Mouse (Mus musculus): ENCODE measurements around the gene Il10.

Il10 gene

GRCm38 (mm10) chr1:131048946-131049345 lies 29.3 kb downstream of the Il10 start:
- in situ Hi-C loops (cut with MboI) = no loop called here

DNA sequence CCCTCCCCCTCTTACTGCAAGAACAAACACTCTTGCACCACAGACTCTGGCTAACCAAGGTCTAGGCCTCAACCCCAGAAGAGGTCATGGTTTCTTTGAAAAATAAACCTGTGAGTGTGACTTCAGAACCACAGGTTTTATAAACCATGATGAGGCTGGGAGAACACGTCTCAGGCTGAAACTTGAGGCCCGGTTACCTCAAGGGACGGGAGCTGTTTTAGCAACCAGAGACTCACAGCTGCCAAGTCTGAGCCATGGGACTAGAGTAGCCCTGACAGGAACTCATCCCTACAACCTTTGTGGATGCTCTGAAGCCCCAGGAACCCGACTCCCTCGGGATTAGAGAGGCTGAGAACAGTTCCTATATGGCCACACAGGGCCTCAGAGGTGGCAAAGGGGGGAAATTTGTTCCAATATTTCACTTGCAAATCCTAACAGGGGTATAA lies 29.7 kb downstream of the Il10 start:
- in situ Hi-C loops (cut with MboI) = no loop called here

GRCm38 (mm10) chr1:131050011-131050410 lies 30.4 kb downstream of the Il10 start:
- in situ Hi-C loops (cut with MboI) = no loop called here

DNA sequence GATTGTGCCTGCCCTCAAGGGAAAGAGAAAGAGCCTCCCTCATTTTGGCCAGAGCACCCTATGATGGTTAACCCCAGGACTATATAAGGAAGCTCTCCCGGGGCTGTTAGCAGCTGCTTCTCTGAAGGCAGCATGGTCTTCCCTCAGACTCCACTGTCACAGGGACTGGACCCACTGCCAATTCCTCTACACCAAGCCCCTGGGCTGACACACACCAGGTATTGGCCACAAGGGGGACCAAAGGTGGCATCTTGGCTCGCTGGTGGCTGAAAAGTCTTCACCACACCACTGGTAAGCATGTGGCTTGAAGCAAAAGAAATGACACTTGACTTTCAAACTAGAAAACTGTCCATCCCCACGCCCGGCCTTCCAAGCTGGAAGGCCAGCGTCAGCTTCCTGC lies 31.0 kb downstream of the Il10 start:
- in situ Hi-C loops (cut with MboI) = no loop called here

GRCm38 (mm10) chr1:131051073-131051472 lies 31.4 kb downstream of the Il10 start:
- in situ Hi-C loops (cut with MboI) = no loop called here

DNA sequence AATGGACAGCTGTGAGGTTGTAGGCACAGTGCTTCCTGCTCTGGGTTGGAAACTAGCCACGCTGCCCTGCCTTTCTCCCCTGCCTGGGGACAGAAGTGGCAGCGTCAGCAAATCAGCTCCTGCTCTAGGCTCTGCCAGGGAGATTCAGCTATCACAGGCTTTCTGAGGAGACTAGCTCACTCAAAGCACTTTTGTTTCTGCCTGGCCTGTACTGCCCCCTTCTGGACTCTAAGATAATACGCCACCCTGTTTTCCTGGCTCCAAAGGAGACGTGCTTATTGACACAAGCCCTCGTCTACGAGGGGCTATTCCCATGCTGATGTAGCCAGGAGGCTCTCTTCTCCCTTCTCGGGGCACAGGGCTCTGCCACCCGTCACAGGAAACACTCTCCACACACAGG lies 33.6 kb downstream of the Il10 start:
- in situ Hi-C loops (cut with MboI) = no loop called here

DNA sequence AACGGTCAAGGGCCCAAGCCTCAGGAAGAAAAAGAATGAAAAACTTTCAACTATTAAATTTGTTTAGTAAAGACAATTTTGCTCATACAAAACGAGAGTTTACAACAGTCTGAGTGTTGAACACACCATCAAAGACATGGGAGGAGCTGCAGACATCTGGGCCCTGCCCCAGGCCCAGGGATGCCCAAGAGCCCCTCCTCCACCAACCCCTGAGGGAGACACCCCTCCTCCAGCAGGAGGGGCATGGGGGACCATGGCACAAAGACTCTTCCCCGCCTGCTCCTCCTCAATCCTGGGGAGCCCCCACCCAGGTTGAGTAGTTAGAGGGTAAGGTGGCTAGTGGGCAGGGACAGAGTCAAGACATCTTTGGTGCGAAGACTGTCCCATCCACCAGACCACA lies 34.0 kb downstream of the Il10 start:
- in situ Hi-C loops (cut with MboI) = no loop called here

DNA sequence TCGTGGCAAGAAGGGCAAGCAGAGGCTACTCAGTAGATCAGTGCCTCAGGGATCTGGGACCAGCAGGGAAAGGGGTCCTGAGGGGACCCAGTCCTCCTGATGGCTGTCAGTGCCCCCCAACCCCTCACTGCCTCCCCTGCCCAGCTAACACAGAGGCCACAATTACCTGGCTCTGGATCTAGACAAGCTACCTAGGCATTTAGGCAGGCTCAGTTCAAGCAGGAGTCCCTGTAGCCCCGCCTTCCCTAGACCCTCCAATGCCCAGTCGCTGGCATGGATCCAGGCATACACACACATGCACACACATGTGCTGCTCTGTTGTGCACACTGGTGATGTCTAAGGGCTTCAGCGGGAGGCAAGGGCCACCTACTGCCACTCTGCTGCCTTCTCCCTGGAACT lies 34.6 kb downstream of the Il10 start:
- in situ Hi-C loops (cut with MboI) = no loop called here

- in situ Hi-C loops (cut with MboI) = no loop called here
Measured at GRCm38 (mm10) chr1:131058431-131058830, 38.8 kb downstream of the Il10 start.

- in situ Hi-C loops (cut with MboI) = no loop called here
Measured at GRCm38 (mm10) chr1:131059411-131059810, 39.8 kb downstream of the Il10 start.

GRCm38 (mm10) chr1:131059841-131060240 lies 40.2 kb downstream of the Il10 start:
- in situ Hi-C loops (cut with MboI) = no loop called here

DNA sequence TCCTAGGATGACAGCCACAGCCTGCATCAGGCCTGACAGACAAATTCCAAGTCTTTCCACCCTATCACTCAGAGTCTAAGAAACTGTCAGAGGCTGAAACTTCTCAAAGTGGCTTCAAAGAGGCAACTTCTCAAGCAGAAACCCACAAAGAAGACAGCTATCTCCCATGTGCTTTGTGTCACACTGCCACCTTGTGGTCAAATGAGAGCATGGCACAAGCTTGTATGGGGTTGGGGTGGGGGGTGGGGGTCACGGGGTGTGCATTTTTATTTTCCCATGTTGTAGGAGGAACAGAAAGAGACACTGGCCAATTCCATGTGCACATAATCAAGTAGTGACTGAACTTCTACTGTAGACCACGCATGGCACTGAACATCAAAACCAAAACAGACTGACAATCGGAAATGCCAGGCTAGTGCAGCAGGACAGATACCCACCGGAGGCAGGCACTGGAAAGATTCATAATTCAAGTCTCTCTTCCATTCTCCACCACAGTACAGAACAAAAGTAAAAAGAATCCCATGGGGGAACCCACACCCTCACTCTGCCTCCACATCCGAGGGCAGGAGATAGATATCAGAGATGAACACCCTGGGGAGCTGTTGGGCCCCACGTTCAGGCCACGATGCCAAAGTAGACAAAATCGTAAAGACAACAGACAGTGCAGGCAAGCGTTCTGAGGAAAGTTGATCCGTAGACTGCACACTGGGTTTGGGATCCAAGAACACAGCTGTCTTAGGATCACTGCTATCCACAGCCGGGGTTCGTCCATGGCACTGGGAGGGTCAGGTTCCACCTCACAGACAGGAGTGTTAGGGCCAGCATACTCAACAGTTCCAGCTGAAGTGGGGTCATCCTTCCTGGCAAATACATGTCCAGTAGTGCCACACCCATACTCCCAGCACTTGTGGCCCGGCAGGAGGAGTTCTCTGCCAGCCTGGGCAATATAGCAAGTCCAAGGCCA lies 40.9 kb downstream of the Il10 start:
- in situ Hi-C loops (cut with MboI) = no loop called here

- in situ Hi-C loops (cut with MboI) = no loop called here
Measured at GRCm38 (mm10) chr1:131061740-131062254, 42.2 kb downstream of the Il10 start.

GRCm38 (mm10) chr1:131062821-131063220 lies 43.2 kb downstream of the Il10 start:
- in situ Hi-C loops (cut with MboI) = no loop called here

DNA sequence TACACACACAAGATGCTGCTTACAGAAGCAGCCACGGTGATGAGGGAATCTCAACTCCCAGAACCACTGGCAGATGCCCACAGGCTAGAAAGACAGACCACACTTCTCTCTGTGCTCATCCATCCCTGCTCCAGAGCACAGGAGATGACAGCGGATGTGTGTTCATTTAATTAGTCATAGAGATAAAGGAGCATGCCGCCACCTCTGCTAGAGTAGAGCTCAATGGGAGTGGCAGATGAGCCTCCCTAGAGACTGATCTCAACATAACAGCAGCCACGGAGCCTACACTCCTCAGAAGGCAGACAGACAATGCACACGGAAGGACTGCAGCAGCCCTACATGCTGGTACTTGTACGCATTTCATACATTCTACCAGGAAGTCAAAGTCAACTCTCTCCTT lies 44.6 kb downstream of the Il10 start:
- in situ Hi-C loops (cut with MboI) = no loop called here

DNA sequence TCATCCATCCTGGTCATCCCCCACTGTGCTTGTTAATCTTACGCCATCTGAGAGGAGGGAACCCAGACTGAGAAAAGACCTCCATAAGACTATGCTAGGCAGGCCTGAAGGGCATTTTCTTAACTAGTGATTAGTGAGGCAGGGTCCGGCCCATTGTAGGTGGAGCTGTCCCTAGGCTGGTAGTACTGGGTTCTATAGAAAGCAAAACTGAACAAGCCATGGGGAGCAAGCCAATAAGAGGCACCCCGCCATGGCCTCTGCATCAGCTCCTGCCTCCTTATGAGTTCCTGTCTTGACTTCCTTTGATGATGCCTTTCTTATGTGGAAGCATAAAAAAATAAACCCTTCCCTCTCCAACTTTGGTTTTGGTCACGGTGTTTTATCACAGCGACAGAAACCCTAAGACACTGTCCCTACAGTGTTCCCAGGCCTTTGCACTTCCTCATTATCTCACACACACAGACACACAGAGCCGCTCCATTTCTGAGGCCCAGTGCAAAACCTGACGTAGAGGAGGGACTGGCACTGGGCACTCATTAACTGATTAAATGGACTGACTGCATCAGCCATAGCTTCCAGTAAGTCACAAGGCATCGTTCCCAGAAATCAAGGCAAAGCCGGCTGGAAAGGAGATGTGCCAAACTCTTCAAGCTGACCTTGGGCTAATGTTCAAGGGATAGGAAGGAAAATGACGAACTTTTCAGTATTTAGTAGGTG lies 48.5 kb downstream of the Il10 start:
- in situ Hi-C loops (cut with MboI) = no loop called here

DNA sequence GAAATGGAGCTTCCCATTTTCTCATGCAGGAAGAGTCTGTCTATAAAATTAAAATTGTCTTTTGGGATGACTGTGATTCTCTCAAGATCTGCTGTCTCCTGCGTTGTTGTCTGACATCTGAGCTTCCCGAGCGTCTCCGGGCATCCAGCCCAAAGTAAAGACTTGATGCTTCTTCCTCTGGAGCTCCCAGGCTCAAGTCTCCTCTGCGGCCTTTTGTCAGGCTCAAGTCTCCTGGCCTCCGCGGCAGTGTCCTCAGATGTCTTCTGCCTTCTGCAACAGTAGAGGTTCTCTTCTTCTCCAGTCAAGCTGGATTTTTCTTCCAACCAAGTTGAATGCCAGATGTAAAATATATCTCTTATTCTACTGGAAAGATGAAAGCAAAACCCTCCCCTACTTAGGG lies 49.4 kb downstream of the Il10 start:
- in situ Hi-C loops (cut with MboI) = no loop called here

- in situ Hi-C loops (cut with MboI) = no loop called here
Measured at GRCm38 (mm10) chr1:131072376-131072990, 52.8 kb downstream of the Il10 start.

- in situ Hi-C loops (cut with MboI) = no loop called here
Measured at GRCm38 (mm10) chr1:131074524-131074938, 54.9 kb downstream of the Il10 start.
